Mouse (Mus musculus): ENCODE results near the gene Runx1.

Gene Runx1

GRCm38 (mm10) chr16:92645423-92646115, 180.4 kb downstream of the Runx1 start:
- DNase-seq = no peak

GRCm38 (mm10) chr16:92644718-92645422, 181.1 kb downstream of the Runx1 start:
- DNase-seq = no peak

- DNase-seq = no peak
These were observed 181.6 kb downstream of the Runx1 start for GRCm38 (mm10) chr16:92644315-92644714.

GRCm38 (mm10) chr16:92642283-92642682, 183.7 kb downstream of the Runx1 start:
- DNase-seq = no peak

GRCm38 (mm10) chr16:92641053-92641452, 184.9 kb downstream of the Runx1 start:
- DNase-seq = no peak

- no peak for DNase-seq
These were observed 186.9 kb downstream of the Runx1 start for GRCm38 (mm10) chr16:92639093-92639492.

- DNase-seq = no peak
These were observed 188.9 kb downstream of the Runx1 start for GRCm38 (mm10) chr16:92637033-92637432.

- peak; percentile 43 for DNase-seq
These were observed 193.7 kb downstream of the Runx1 start for GRCm38 (mm10) chr16:92632115-92632763.

- no peak for DNase-seq
These were observed 194.3 kb downstream of the Runx1 start for GRCm38 (mm10) chr16:92631637-92632036.

GRCm38 (mm10) chr16:92630950-92631349, 195.0 kb downstream of the Runx1 start:
- DNase-seq = no peak

GRCm38 (mm10) chr16:92629829-92630228, 196.1 kb downstream of the Runx1 start:
- DNase-seq = no peak

GRCm38 (mm10) chr16:92627262-92627661, 198.7 kb downstream of the Runx1 start:
- no peak for DNase-seq

GRCm38 (mm10) chr16:92623953-92624352, 202.0 kb downstream of the Runx1 start:
- DNase-seq = no peak

- no peak for DNase-seq
These were observed 204.1 kb downstream of the Runx1 start for GRCm38 (mm10) chr16:92621859-92622258.

GRCm38 (mm10) chr16:92620841-92621518, 205.0 kb downstream of the Runx1 start:
- no peak for DNase-seq

GRCm38 (mm10) chr16:92616839-92617238, 209.1 kb downstream of the Runx1 start:
- DNase-seq = no peak

GRCm38 (mm10) chr16:92615234-92615799, 210.6 kb downstream of the Runx1 start:
- no peak for DNase-seq

GRCm38 (mm10) chr16:92612546-92612945, 213.4 kb downstream of the Runx1 start:
- DNase-seq = no peak

GRCm38 (mm10) chr16:92611641-92612149, 214.3 kb downstream of the Runx1 start:
- peak; percentile 30 for DNase-seq

- DNase-seq = no peak
These were observed 215.5 kb downstream of the Runx1 start for GRCm38 (mm10) chr16:92610464-92610863.

- DNase-seq = no peak
These were observed 216.3 kb downstream of the Runx1 start for GRCm38 (mm10) chr16:92609717-92610077.

GRCm38 (mm10) chr16:92609006-92609716, 216.8 kb downstream of the Runx1 start:
- DNase-seq = peak; percentile 60

Data from kidney, postnatal 14 days (tissue).